Mouse (Mus musculus) embryonic fibroblast, embryonic 13.5 days (primary cell): ENCODE results near the gene Atrnl1.

Source experiments
- CTCF ChIP-seq: IDR thresholded peaks from 2 replicates; pipeline ENCODE4 v1.5.1; 2011; ENCODE audit warnings: mild to moderate bottlenecking, control low read depth, low read length, moderate library complexity, borderline replicate concordance; ENCODE audit not compliant: insufficient read depth
- POLR2A ChIP-seq: IDR thresholded peaks from 2 replicates; pipeline ENCODE4 v1.6.1; 2011; ENCODE audit warnings: low read depth, mild to moderate bottlenecking, control low read depth, low read length, moderate library complexity

- TF ChIP-seq CTCF = no peak
- no peak for TF ChIP-seq POLR2A
Observed at GRCm38 (mm10) chr19:57941529-57941928, 330.7 kb downstream of the Atrnl1 start.
